Mouse (Mus musculus) WW6 (cell line): ENCODE data around the gene Usp8.

ENCODE experiments used
- DNase-seq: peaks from one replicate; pipeline ENCODE4 v3.0.0-alpha.2; 2013; ENCODE audit warnings: low read depth, low spot score

The Usp8 gene

DNA sequence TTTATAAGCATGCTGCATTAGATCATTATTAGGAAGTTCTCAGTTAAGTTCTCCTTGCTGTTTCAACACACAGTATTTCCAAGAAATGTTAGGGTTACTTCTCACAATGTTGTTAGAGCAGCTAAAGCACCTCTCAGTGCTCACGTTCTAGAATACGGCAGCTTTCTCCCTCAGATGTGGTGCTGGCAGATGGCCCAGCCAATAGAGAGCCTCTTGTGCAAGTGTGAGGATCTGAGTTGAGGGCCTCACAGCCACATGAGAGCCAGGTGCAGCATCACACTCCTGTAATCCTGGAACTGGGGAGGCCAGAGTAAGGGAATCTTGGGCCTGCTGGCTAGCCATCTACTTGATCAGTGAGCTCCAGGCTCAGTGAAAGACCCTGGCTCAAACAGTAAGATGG is 33.2 kb downstream of the Usp8 start:
- no peak for DNase-seq

DNA sequence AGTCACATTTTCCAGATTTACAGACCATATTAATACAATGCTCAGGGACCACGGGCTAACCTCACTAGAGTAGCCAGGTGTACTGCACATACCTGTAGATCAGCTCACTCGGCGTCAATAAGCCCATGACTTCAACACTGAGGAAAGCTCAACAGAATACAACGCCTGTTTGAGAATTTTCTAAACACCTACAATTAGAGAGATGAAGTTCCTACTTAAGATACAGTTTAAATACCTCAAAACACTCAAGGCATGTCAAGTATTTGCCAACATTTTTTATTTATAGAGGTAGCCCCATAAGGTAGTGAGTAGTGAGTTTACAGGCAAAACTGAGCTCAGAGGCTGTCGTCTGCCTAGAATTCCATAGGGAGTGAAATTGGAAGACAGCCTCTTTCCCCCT is 36.3 kb downstream of the Usp8 start:
- DNase-seq: no peak

DNA sequence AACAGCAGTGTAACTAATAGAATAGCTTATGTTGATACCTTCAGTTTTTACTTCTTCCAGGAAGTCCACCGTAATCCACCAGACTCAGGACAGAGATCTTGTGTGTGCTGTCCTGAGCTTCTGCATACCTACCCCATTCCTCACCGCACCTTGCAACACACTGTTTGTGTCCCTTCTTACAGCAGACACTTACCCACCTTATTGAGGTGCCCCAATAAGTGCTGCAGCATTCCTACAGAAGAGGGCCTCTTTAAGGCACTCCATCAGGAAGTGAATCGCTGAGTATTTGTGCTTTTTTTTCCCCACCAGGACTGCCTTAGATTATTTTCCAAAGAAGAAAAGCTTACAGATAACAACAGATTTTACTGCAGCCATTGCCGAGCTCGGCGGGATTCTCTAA is 48.5 kb downstream of the Usp8 start:
- no peak for DNase-seq

DNA sequence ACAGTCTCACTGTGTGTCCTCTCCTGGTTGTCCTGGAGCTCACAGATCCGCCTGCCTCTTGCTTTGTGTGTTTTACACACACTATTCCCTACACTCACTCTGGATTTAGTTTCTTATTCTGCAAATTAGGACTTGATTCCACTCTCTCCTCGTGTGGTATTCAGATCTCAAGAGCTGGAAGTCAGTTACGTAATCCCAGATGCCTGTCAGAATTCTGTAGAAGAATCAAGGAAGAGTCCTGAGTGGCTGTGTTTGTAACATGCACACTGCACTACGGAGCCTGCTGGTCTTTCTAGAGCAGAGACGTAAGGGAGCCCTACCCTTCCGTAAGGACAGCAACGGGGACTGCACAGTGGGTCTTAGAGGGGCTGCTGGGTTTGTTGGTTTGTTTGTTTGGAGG is 52.2 kb downstream of the Usp8 start:
- no peak for DNase-seq

DNA sequence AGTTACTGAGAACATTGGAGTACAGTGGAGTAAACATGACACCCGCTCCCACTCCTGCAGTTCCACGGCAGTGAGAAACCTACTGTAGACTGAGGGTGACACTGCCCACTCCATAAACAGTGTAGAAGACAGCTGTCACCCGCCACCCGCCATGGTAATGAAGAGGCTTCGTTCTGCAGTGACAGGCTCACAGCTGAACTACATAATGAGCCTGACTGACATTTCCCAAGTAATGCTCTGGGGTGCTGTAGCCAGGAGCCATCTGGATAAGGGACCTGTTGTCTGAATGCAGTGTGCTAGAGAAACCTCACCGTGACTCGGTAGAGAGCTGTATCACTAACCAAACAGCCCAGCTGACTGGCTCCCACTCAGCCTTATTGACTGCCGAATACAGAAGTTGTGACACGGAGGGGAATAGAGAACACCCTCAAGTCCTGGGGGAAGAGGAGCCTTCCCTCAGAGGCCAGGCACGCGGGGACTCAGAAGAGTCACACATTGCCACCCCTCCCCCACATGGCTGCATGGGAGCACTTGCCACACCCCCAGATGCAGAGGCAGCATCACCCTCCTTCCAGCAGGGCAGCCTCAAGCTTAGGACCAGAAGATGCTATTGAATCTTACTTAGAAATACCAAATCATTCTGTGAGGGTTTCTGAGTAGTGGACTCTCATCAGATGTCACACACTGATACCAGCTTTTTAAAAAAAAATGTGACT is 58.9 kb downstream of the Usp8 start:
- DNase-seq: no peak

DNA sequence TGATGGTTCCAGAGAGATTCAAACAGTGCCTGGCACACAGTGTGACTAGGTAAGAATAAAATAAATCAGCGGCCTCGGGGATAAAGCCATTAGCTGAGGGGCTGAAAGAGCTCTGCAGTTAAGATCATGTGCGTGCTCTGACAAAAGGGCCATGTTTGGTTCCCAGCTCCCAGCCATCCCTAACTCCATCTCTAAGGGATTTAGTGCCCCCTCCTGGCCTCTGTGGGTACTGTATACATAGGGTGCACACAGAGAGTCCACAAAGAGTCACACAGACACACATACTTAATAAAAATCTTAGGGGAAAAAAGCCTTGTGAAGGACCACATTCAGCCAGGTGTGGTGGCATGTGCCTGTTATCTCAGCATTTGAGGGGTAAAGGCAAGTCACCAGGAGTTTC is 60.5 kb downstream of the Usp8 start:
- no peak for DNase-seq

DNA sequence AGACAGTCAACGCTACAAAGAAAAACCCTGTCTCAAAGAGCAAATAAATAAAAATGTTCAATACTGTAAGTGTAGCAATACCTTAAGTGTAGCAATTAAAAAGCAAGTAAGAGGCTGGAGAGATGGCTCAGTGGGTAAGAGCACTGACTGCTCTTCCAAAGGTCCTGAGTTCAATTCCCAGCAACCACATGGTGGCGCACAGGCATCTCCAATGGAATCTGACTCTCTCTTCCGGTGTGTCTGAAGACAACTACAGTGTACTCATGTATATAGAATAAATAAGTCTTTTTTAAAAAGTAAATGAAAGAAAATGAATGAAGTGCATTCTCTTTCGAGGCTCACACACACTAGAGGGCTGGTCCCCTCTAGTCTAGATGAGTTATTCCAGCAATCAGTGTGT is 61.1 kb downstream of the Usp8 start:
- DNase-seq: no peak

DNA sequence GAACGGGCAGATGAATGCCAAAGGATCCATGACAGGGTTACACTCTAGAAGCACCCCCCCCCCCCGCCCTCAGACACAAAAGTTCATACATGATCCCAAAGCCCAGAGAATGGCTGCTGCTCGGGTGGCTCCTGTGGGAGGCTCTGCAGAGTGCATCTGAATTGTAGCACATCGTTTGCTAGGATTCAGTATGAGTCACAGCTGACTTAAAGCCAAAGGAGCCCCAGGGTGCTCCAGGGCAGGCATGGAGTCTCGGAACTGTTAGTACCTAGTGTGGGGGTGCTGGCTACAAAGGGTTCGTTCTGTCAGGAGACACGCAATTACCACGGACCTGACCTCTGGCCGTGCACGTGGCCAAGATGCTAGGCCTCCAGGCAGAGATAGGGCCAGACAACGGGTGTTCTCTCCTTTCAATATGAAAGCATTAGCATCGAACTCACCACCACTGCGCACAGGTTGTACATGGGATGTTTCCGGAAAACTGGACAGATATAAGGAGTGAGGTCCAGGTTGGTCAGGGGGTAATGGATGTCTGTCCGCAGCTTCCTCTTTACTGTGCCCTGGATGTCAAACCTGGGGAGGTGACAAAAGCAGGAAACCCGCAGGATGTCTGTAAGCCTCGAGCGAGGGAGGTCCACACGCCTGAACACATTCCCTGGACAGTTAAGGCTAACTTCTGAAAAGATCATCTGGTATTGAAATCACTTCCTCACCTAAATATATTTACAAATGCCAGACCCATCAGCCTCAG is 62.5 kb downstream of the Usp8 start:
- DNase-seq: no peak

DNA sequence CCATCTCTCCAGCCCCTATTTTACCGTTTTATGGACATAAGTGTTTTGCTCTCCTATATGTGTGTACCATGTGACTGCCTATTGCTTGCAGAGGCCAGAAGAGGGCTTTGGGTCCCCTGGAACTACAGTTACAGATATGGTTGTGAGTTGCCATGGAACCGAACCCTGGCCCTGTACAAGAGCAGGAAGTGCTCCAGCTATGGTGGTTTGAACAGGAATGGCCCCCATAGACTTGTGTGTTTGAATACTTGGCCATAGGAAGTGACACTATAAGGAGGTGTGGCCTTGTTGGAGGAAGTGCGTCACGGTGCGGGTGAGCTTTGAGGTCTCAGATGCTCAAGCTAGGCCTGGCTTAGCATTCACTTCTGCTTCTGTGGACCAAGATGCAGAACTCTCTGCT is 65.1 kb downstream of the Usp8 start:
- DNase-seq: no peak

DNA sequence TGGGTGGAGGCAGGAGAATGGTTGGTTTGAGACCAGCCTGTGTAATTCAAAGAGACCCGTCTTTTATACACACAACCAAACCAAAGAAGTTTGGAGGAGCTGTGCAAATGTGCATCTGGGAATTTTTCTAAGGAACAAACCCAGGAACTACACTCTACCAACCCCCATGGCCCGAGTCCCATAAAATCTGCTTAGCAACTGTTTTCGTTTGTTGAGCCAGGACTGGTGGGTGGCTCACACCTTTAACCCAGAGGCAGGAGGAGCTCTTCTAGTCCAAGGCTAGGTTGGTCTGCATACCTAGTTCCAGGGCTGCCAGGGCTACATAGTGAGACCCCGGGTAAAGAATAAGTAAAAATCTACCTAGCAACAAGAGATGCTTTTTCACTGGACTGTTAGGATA is 68.8 kb downstream of the Usp8 start:
- DNase-seq: no peak

DNA sequence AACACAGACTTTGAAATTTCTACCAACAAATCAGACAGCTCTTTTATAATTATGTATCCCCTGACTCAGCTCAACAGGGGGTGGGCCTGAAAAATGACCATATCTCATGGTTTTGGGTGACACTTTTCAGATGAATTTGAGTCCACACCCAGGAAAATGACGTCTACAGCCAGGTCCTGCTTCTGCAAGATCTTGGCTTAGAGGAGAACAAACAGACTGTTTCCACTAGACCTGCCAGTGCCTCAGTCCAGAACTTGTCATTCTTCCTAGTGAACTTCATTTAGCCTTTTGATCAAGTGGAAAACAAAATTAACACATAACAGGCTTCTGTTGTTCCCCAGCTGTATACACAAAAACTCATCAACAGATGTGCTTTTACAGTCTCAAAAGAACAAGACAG is 69.3 kb downstream of the Usp8 start:
- DNase-seq: no peak

DNA sequence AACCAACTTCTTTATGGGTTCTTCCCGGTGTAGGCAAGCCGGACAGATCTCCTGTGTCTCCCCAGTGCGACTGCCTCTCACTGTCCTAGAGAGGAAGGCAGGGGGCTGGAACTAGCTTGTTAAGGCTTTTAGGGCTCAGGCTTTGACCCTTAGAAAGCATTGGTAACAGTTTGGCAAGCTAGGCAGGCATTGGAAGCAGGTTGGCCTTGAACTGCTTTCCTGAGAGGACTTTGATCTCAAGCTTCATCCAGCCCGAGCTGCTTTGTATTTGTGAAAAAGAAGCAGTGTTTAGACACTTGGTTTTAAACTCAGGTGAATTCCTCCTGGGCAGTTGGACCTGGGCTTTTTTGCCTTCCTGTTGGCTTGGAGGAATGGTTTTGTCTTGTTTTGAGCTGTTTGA is 71.7 kb downstream of the Usp8 start:
- DNase-seq: no peak

DNA sequence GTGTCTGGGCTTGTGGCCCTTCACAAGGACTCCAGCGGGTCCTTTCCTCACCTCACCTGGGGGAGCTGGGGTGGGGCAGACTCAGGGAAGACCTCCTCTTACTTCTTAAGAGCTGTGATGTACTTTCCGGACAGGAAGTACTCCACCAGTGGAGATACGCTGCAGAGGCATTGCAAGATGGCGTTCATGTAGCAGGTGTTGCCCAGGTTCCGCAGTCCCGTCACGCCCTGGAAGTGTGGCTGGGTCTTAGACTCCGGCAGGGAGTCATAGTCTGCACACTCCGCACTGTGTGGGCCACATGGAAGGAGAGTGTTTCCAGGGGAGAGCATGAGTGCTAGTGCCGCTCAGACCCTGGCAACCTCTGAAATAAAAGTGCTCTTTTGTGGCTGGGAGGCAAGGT is 73.2 kb downstream of the Usp8 start:
- no peak for DNase-seq

DNA sequence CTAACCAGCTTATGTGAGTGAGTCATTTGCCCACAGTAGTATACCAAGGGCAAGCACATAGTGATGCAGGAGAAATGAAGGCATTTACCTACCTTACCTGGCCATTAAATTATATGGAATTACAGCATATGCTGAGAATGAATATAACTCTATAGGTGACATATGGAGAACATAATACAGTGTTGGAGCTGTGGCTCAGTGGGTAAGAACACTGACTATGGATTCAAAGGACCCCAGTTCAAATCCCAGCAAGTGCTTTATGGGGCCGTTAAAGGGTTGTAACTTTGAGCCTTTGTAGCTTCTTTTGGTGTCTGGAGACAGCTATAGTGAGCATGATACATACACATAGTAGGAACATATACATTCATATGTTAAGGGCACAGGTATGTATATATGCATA is 74.3 kb downstream of the Usp8 start:
- DNase-seq: no peak

DNA sequence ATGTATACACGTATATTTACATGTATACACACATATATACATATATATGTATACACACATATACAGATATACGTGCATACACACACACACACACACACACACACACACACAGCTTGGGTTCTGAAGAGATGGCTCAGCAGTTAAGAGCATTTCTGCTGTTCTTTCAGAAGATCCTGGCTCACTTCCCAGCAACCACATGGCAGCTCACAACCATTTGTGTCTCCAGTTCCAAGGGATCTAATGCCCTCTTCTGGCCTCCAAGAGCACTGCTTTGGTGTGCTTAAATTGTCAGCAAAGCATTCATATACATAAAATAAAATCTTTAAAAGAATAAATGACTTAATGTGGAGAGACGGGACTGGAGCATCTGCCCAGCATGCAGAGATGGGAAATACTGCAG is 75.3 kb downstream of the Usp8 start:
- DNase-seq: no peak

DNA sequence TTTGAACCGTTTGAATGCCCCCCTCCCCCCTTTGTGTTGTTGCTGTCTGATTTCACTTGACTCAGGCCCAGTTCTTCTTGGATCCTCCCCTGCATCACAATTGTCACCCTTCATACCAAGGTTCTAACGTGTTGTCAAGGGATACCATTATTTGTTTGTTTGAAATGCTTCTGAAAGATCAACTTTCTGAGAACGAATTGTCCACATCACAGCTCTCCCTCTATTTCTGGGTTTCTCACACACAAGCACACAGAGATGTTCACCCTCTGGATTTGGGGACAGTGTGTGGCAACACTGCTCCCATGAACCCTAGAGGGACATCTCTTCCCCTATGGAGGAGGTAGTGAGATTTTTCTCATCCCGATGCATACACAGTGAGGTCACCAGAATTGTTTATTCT is 76.2 kb downstream of the Usp8 start, which contains the start of gene Usp50:
Usp50 (minus strand) TSS at position 101 of the 400 bp plus-strand sequence.
- no peak for DNase-seq

DNA sequence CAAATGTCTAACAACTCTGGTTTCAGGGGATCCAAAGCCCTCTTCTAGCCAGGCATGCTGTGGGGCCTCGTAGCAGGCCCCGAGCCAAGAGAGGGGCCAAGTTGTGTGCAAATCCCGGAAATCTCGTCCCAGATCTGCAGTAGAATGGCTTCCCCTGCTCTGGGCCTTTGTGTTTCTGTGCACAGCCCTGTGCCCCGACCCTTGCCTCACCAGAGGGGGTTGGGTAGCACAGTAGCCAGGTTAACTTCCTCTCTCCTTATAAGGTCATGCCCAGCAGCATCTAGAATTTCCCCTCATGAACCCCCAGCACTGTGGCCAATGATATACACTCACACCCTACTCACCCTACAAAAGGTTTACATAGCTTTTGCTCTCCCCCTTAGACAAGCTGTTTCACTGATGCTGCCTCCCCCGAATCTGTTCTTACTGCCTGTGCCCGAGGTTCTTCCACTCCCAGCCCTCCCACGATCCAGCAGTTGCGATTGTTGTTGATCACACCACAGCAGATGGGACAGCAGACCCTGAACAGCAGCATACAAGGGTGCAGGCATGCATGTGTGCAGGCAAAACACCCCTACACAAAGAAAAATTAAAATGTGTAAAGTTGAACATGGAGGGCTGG is 80.7 kb downstream of the Usp8 start:
- no peak for DNase-seq

DNA sequence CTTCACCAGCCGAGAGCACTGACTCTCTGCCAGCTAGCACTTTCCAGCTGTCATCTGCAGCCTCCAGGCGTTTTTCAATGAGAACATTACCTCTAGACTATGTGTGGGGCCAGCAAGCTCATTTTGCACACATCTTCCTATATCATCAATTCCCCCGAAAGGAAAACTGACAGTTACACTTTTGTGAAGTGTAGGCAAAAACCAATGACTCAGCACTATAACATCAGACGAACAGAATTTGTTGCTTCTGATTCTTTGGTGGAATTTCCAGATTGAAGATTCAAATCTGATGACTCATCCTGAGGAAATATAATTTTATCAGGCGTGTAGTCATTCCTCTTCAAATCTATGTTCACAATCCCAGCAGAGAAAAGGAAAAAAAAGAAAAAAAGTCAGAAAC is 85.5 kb downstream of the Usp8 start:
- DNase-seq: no peak

DNA sequence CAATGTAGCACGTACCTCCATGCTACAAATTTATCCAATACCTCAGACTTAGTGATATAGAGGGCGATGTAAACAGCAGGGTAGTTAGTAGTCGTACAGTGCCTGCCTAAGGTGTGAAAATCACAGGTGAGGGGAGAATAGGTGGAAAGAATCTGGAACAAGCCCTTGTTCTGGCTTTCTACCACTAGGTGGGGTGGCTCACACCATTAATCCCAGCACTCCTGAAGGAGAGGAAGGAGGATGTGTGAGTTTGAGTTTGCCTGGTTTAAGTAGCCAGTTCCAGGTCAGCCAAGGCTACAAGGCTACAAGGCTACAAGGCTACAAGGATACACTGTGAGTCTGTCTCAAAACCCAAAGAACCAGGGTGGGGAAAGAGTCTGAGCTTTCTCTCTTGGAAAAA is 88.6 kb downstream of the Usp8 start:
- DNase-seq: no peak

DNA sequence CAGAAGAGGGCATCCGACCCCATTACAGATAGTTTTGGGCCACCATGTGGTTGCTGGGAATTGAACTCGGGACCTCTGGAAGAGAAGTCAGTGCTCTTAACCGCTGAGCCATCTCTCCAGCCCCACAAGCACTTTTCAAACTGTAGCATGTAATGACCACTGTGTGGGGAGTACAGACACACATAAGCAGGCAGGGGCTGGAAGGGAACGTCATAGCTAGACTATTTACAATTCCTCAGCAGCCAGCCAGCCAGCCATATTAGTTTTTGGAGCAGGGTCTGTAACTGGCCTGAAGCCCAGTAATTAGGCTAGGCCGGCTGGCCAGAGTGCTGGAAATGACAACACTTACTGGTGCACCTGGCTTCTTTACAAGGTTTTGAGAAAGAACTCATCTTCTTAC is 91.3 kb downstream of the Usp8 start:
- no peak for DNase-seq

DNA sequence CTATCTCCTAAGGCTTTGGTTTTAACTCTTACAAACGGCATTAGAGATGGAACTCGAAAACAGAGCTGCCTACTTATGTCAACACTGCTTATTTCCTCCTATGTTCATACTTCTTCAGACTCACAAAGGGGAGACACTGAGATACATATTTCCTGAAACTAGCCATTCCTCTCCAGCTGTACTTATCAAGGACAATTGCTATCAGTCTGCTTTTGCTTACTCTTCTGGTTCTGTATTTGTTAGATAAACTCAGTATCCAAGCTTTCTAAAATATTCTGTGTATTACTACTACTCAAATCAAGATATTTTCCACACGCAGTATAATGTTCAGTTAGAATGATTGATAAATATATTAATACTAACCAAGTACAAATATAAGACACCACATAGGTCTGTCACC is 94.9 kb downstream of the Usp8 start:
- DNase-seq: no peak
